Mouse (Mus musculus) midbrain, embryonic 14.5 days (tissue): ENCODE results near the gene Snapc3. TPM values are rescaled to one million over a fixed set of nuclear protein-coding genes. Genes with fewer than 3 reads are reported as not detected.
"Not testable (repeated sequence)": the region's sequence is repeated elsewhere in the genome, so short reads cannot be mapped to it uniquely, and the experiment has no call there.

Experiments used
- ATAC-seq: fragments of 200-750 bp; cut with Nextera tagmentation; 2 replicates; pipeline ENCODE4 v1.8.0; 2017; ENCODE audit warnings: moderate number of reproducible peaks, moderate library complexity; ENCODE audit not compliant: low FRiP score, low TSS enrichment
- DNase-seq: peaks from one replicate; pipeline ENCODE4 v3.0.0-alpha.2; 2015
- H3K27ac ChIP-seq: fragments of 300-500 bp; sonication (generic); replicated peaks from 2 replicates; pipeline ENCODE4 v1.5.1; 2014; ENCODE audit warnings: mild to moderate bottlenecking, low read depth, low read length, moderate library complexity
- H3K27me3 ChIP-seq: fragments of 300-500 bp; sonication (generic); 2 replicates; pipeline ENCODE4 v1.6.1; 2014; ENCODE audit warnings: low read length, control low read depth, mixed read lengths; ENCODE audit not compliant: control insufficient read depth, insufficient read depth
- H3K36me3 ChIP-seq: fragments of 300-500 bp; sonication (generic); 2 replicates; pipeline ENCODE4 v1.6.1; 2014; ENCODE audit warnings: low read length, control low read depth; ENCODE audit not compliant: control insufficient read depth, insufficient read depth
- H3K4me1 ChIP-seq: fragments of 300-500 bp; sonication (generic); 2 replicates; pipeline ENCODE4 v1.6.1; 2014; ENCODE audit warnings: mild to moderate bottlenecking, antibody characterized with exemption, low read length, control low read depth; ENCODE audit not compliant: control insufficient read depth, insufficient read depth
- H3K4me2 ChIP-seq: fragments of 300-500 bp; sonication (generic); 2 replicates; pipeline ENCODE4 v1.6.1; 2014; ENCODE audit warnings: mild to moderate bottlenecking, low read length, moderate library complexity
- H3K4me3 ChIP-seq: fragments of 300-500 bp; sonication (generic); replicated peaks from 2 replicates; pipeline ENCODE4 v1.5.1; 2014; ENCODE audit warnings: low read depth, low read length
- H3K9ac ChIP-seq: fragments of 300-500 bp; sonication (generic); replicated peaks from 2 replicates; pipeline ENCODE4 v1.6.1; 2014; ENCODE audit warnings: mild to moderate bottlenecking, low read length, moderate library complexity
- H3K9me3 ChIP-seq: fragments of 300-500 bp; sonication (generic); 2 replicates; pipeline ENCODE4 v1.6.1; 2016; ENCODE audit warnings: low read length, control low read depth, mixed read lengths; ENCODE audit not compliant: control insufficient read depth
- WGBS: fragments of 180-500 bp; shearing (Covaris S2); extraction: QIAGEN DNeasy Blood & Tissue Kit; methylation state at CpG from one replicate; pipeline ENCODE4 v1.1.7; 2014; 5-methylcytosine and 5-hydroxymethylcytosine counted together
- polyA plus RNA-seq: library from polyadenylated mRNA; unstranded; fragments of >200 nt; fragmentation: Nextera tagmentation; extraction: Ambion mirVana; gene quantifications from 2 replicates; pipeline ENCODE4 v1.2.1, GENCODE M21; 2014

Gene Snapc3
- polyA plus RNA-seq, 1 experiment from 2014 or later = 86.8 TPM

DNA sequence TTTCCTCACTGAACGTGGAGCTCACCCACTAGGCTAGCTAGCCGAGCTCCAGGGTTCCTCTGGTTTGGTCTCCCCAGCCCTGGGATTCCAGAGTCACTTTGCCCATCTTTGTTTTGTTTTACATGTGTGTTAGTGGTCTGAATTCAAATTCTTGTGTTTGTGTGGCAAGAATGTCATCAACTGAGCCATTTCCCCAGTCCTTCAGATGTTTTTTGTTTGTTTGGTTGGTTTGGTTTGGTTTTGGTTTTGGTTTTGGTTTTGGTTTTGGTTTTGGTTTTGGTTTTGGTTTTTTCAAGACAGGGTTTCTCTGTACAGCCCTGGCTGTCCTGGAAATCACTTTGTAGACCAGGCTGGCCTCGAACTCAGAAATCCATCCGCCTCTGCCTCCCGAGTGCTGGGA lies 79.5 kb downstream of the Snapc3 start:
- H3K27ac ChIP-seq, H3K4me1 ChIP-seq, ATAC-seq, H3K4me2 ChIP-seq, H3K4me3 ChIP-seq, H3K9me3 ChIP-seq, H3K36me3 ChIP-seq, DNase-seq, H3K27me3 ChIP-seq, H3K9ac ChIP-seq: not testable (repeated sequence)
- WGBS = 85% methylated on average over 5 of the region's 5 CpGs

DNA sequence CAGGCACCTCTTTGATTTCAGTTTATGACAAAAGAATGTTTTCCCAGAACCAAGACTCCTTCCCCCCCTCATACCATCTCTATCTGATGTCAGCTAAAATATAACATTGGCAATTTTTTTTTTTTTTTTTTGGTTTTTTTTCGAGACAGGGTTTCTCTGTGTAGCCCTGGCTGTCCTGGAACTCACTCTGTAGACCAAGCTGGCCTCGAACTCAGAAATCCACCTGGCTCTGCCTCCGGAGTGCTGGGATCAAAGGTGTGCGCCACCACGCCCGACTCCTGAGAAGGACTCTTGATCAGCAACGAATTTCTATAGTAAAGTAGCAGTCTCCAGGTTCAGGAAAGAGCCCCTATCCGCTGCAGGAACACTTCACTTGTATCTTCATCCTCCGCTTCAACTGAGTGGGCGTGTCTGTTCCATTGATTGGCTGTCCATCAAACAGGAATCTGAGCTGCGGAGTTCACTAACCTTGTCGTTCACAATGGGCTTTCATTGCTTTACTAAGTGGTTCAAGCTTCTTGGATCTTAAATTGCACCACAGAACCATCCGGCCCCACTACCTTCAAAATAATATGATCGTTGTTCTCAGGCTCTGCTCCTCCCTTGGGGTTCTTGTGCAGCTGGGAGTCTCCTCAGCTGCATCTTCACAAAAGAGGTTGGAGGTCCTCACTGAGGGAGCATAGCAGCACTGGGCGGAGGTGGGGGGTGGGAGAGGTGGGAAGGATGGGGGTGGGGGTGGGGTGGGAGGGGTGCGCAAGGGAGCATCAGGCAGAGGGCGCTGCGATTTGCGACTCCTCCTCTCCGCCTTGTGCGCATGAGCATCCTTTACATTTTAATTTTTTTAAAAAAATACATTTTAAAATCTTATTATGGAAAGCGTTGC lies 82.9 kb downstream of the Snapc3 start:
- Histone ChIP-seq H3K9me3 (no peaks in the 10 kb centered on the region), H3K27ac (peak overlapping the region; percentile 85), H3K4me3 (peak overlapping the region; percentile 37), H3K36me3 (no peaks in the 10 kb centered on the region), H3K9ac (peak overlapping the region; percentile 36; the same call in 1 of the 2 replicates), H3K4me1 (0 out of 2 replicates have a peak, but pooled peaks cover 3% of the 10 kb centered on the region), H3K4me2 (peak overlapping the region; percentile 59), H3K27me3 (no peaks in the 10 kb centered on the region)
- DNase-seq = peak; percentile 83
- ATAC-seq = peak; percentile 85
- WGBS = 5% methylated on average over 22 of the region's 22 CpGs

GRCm38 (mm10) chr4:83501037-83501430 lies 83.5 kb downstream of the Snapc3 start:
- peak overlapping the region; percentile 59 for H3K4me2 ChIP-seq
- ATAC-seq (peak; percentile 71; the same call in 1 of the 2 replicates), DNase-seq (no peak)
- WGBS = 37% methylated on average over 7 of the region's 7 CpGs
- H3K27me3 ChIP-seq = no peaks in the 10 kb centered on the region
- no peaks in the 10 kb centered on the region for H3K9me3 ChIP-seq
- no peaks in the 10 kb centered on the region for H3K36me3 ChIP-seq
- H3K9ac ChIP-seq = peak overlapping the region; percentile 36; the same call in 1 of the 2 replicates
- peak overlapping the region; percentile 85; the same call in 1 of the 2 replicates for H3K27ac ChIP-seq
- 0 out of 2 replicates have a peak, but pooled peaks cover 3% of the 10 kb centered on the region for H3K4me1 ChIP-seq
- peak overlapping the region; percentile 37 for H3K4me3 ChIP-seq

GRCm38 (mm10) chr4:83509600-83509999 lies 92.1 kb downstream of the Snapc3 start:
- 40% methylated on average over 2 of the region's 2 CpGs for WGBS
- ATAC-seq = no peak
- no peaks in the 10 kb centered on the region for H3K27me3 ChIP-seq

GRCm38 (mm10) chr4:83511083-83511482 lies 93.6 kb downstream of the Snapc3 start:
- no peak for ATAC-seq
- no peak overlapping the region for H3K9ac ChIP-seq
- DNase-seq = no peak
- H3K36me3 ChIP-seq = no peaks in the 10 kb centered on the region
- H3K9me3 ChIP-seq = no peaks in the 10 kb centered on the region
- no peak overlapping the region for H3K4me3 ChIP-seq
- no peak overlapping the region for H3K27ac ChIP-seq
- no peak overlapping the region for H3K4me2 ChIP-seq
- no peaks in the 10 kb centered on the region for H3K27me3 ChIP-seq
- no peaks in the 10 kb centered on the region for H3K4me1 ChIP-seq
- WGBS = 27% methylated on average over 8 of the region's 8 CpGs

More at GRCm38 (mm10) chr4:83509600-83509999, 92.1 kb downstream of the Snapc3 start:
- no peaks in the 10 kb centered on the region for H3K4me1 ChIP-seq
- H3K36me3 ChIP-seq = no peaks in the 10 kb centered on the region
- no peak for DNase-seq
- no peak overlapping the region for H3K9ac ChIP-seq
- H3K27ac ChIP-seq = no peak overlapping the region
- no peak overlapping the region for H3K4me2 ChIP-seq
- H3K9me3 ChIP-seq = no peaks in the 10 kb centered on the region
- no peak overlapping the region for H3K4me3 ChIP-seq

- Histone ChIP-seq H3K9me3 (no peaks in the 10 kb centered on the region), H3K27ac (no peak overlapping the region), H3K4me2 (no peak overlapping the region), H3K27me3 (no peaks in the 10 kb centered on the region), H3K9ac (no peak overlapping the region), H3K36me3 (no peaks in the 10 kb centered on the region), H3K4me3 (no peak overlapping the region), H3K4me1 (no peaks in the 10 kb centered on the region)
- ATAC-seq = no peak
- WGBS = 97% methylated on average over 3 of the region's 3 CpGs
- no peak for DNase-seq
Observed at GRCm38 (mm10) chr4:83512217-83512616, 94.7 kb downstream of the Snapc3 start.

GRCm38 (mm10) chr4:83512644-83513043 lies 95.1 kb downstream of the Snapc3 start:
- Histone ChIP-seq H3K36me3 (no peaks in the 10 kb centered on the region), H3K27me3 (no peaks in the 10 kb centered on the region), H3K4me2 (no peak overlapping the region), H3K4me3 (no peak overlapping the region), H3K27ac (no peak overlapping the region), H3K9me3 (no peaks in the 10 kb centered on the region), H3K9ac (no peak overlapping the region), H3K4me1 (no peaks in the 10 kb centered on the region)
- no peak for DNase-seq
- no peak for ATAC-seq
- 82% methylated on average over 2 of the region's 2 CpGs for WGBS

DNA sequence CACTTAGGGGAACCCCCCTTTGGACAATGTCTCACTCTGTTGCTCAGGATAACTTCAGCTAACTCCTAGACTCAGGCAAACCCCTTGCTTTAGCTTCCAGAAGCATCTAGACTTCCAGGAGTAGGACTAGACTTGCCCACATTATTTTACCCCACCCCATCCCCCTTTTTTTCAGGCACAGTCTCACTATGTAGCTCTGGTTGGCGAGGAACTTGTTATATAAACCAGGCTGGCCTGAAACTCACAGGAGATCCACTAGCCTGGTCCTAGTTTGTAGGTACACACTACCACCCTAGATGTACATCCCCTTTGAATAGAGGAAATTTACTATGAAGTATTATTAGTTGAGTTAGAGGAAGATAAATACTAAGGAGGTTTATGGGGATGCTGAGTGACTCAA lies 96.7 kb downstream of the Snapc3 start:
- H3K27me3 ChIP-seq = no peaks in the 10 kb centered on the region
- WGBS = 90% methylated on average over 1 of the region's 1 CpGs
- H3K4me1 ChIP-seq = no peaks in the 10 kb centered on the region

More for the DNA sequence above, 96.7 kb downstream of the Snapc3 start:
- Histone ChIP-seq H3K36me3 (no peaks in the 10 kb centered on the region), H3K9me3 (no peaks in the 10 kb centered on the region), H3K4me3 (no peak overlapping the region), H3K4me2 (no peak overlapping the region), H3K27ac (no peak overlapping the region), H3K9ac (no peak overlapping the region)
- DNase-seq (no peak), ATAC-seq (no peak)
